Mouse (Mus musculus) heart, postnatal 0 days (tissue): ENCODE results near the gene Pank3.

Experiments
- CTCF ChIP-seq: IDR thresholded peaks from 2 replicates; pipeline ENCODE4 v1.5.1; 2016; ENCODE audit warnings: antibody characterized with exemption, control low read depth, low read depth
- EP300 ChIP-seq: IDR thresholded peaks from 2 replicates; pipeline ENCODE4 v1.6.1; 2016; ENCODE audit warnings: antibody characterized with exemption, low read depth

- no peak for TF ChIP-seq CTCF
- no peak for TF ChIP-seq EP300
These were observed 32.0 kb upstream of the Pank3 start for GRCm38 (mm10) chr11:35737262-35737661.
